Mouse (Mus musculus): Measurements from ENCODE around the gene Cul7.
A peak's percentile ranks its signal among the peaks of the same experiment; 100 is the strongest.

Gene Cul7

DNA sequence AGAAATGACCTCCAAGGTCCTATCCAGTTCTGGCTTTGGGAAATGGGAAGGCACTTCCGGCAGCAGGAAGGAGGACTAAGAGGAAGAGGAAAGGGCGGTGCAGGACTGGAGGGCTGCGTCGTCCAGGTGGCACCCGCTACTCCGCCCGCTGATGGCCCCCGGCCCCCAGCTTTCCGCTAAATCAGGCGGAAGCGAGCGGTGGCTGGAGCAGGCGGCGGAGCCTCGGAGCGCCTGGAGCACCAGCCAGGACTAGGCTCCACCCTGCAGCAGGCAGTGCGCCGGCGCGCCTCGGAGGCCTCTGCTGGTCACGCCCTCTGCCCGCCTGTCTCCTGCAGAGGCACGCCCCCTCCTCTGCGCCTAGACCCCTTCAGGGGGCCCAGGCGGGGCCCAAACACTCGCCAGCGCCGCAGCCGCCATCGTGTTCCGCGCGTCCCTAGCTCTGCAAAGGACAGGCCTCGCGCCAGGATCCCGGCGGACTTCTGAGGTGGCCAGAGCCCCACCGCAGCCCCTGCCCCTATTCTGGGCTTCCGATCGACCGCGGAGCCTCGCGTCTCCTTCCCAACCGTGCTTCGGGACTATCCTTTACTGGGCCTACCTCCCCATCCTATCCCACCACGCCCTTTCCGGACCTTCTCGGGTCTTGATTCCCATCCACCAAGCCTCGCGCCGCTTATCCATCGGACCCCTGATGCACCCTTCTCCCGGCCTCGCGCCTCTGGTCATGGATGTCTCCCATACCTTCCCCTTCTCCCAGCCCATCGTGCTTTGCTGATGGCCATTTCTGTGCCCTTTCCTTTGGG is at the start of gene Cul7:
Gene Cul7 (plus strand): TSS at position 106 of the 800 bp plus-strand sequence.
- peak; percentile 71 for DNase-seq (ENCODE audit: low read depth)

DNA sequence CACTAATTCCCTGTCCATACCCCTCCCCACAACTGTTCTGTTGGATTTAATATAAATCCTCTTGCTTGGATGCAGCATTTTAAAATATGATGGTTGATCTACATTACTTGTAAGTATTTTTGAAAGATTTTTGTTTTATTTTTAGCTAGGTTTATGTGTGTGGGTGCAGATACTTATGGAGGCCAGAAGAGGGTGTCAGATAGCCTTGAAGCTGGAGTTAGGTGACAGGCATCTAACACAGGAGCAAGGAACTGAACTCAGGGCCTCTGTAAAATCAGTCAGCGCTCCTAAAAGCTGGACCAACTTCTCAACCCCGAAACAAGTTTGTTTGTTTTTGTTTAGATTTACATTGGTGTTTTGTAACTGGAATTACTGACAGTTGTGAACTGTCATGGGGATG is 49.6 kb upstream of the Cul7 start:
- no peak for DNase-seq (ENCODE audit: low read depth)

DNA sequence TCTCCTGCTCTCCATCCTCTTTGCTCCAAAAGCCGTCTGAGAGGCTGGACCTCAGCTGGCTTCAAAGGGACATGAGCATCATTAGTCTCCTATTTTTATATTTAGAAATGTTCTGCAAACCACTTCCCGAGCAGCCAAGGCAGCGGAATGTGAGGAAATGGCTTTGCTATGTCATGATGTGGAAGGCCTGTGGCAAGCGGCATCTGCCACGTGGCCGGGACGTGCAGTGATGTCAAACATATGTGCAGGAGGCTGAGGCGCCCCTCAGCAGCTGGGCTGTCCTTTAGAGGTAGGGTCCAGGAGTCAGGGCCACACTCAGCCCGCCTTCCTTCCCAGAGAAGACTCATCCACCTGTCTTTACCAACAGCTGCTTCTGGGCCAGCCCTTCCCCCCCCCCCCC is 47.9 kb upstream of the Cul7 start:
- no peak for DNase-seq (ENCODE audit: low read depth)

DNA sequence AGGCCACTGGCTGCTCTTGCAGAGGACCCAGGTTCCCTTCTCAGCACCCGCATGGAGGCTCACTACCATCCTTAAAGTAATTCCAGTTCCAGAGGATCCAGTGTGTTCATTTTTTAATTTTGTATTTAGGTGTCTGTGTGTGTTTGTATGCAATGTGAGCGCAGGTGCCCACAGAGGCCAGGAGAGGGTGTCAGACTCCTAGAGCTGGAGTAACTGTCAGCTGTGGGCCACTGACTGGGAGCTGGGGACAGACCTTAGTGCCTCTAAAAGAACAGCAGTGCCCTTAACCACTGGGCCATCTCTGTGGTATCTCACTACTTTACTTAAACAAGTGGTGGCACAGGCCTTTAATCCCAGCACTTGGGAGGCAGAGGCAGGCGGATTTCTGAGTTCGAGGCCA is 46.9 kb upstream of the Cul7 start:
- DNase-seq (ENCODE audit: low read depth): no peak

DNA sequence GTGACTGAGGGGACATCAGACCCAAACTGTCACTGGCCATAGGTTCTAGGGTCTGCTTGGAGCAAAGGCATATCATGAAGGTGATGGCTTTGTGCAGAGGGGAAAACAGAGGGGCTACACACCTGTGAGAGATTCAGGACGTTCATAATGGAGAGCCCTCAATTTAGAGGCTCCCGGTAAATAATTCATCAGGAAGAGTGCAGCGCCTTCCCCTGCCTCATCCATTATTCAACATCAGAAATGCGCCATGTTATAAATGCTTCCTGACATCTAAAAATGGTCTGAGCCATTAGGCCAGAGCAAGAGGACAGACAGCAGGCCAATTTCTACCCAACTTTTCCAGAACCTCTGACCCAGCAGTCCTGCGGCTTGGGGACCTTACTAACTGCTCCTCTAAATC is 45.0 kb upstream of the Cul7 start:
- DNase-seq (ENCODE audit: low read depth): no peak

- no peak for DNase-seq (ENCODE audit: low read depth)
Observed at GRCm38 (mm10) chr17:46605987-46606386, 44.1 kb upstream of the Cul7 start.

GRCm38 (mm10) chr17:46609721-46610514 is 40.2 kb upstream of the Cul7 start:
- DNase-seq (ENCODE audit: low read depth): no peak

DNA sequence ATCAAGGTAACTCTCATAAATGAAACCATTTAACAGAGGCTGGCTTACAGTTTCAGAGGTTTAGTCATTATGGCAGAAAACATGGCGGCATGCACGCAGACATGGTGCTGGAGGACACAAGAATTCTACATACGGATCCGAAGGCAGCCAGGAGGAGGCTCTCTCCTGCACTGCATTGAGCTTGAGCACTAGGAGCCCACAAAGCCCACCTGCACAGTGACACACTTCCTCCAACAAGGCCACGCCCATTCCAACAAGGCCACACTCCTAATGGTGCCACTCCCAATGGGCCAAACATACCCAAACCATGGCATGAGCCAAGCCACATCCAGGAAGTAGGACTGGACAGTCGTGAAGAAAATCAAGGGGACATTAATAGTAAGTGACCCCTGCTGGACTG is 38.8 kb upstream of the Cul7 start:
- no peak for DNase-seq (ENCODE audit: low read depth)

- no peak for DNase-seq (ENCODE audit: low read depth)
Observed at GRCm38 (mm10) chr17:46612189-46612588, 37.9 kb upstream of the Cul7 start.

- no peak for DNase-seq (ENCODE audit: low read depth)
Observed at GRCm38 (mm10) chr17:46612820-46613219, 37.3 kb upstream of the Cul7 start.

DNA sequence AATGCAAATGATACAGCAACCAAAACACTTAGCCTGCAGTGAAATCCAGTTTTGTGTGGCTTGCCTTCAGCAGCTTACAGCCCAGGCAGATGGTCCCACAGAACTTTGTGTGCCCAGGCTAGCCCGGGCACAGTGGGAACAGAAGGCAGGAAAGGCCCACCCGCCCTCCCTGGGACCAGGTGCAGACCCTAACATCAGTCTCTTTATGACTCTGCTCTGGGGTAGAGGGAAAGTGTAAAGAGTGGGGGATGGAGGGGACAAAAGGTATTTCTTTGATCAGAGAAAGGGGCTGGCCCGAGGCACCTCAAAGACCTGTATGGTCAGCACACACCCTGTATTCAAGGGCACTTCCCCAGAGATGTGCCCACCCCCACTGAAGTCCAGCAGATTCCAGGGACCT is 36.9 kb upstream of the Cul7 start:
- no peak for DNase-seq (ENCODE audit: low read depth)

DNA sequence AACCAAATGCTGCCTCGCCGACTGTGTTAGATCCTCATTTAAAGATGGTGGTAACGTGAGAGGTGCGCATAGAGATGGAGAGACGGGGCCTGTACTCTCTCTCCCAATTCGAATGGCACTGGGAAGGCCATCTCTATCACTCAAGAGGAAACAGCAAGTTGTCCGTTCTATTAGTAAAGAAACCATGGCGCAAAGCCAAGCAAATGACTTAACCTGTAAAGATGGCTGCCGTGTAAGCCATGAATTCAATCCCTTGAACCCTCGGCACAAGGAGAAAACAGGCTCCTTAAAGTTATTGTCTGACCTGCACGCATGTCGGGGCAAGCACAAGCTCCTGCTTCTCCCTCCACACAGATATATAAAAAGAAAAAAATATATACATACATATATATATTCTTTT is 32.3 kb upstream of the Cul7 start:
- no peak for DNase-seq (ENCODE audit: low read depth)

GRCm38 (mm10) chr17:46618394-46618768 is 31.8 kb upstream of the Cul7 start:
- DNase-seq (ENCODE audit: low read depth): no peak

GRCm38 (mm10) chr17:46618769-46619682 is 31.1 kb upstream of the Cul7 start:
- no peak for DNase-seq (ENCODE audit: low read depth)

GRCm38 (mm10) chr17:46619683-46620357 is 30.3 kb upstream of the Cul7 start:
- DNase-seq (ENCODE audit: low read depth): no peak

- DNase-seq (ENCODE audit: low read depth): no peak
Observed at GRCm38 (mm10) chr17:46621324-46621723, 28.8 kb upstream of the Cul7 start.

- DNase-seq (ENCODE audit: low read depth): peak; percentile 42
Observed at GRCm38 (mm10) chr17:46622269-46622668, 27.9 kb upstream of the Cul7 start.

GRCm38 (mm10) chr17:46623819-46624557 is 26.1 kb upstream of the Cul7 start:
- peak; percentile 45 for DNase-seq (ENCODE audit: low read depth)

DNA sequence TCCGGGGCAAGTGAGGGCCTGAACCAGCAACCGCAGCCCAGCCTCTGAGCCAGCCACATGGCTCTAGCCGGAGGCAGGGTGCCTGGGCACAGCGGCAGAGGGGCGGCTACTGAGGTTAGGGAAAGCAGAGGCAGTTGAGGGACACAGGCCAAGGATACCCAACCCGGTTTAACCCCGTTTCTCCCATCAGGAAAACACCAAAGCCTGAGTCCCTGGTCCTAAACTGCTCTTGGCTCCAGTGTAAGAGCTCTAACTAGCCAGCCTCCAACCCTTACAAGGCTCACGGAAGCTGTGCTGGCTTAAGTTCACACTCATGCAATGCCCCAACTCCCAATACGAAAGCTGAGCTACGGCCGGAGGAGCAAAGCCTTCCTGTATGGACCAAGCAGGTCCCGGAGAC is 25.5 kb upstream of the Cul7 start:
- DNase-seq (ENCODE audit: low read depth): no peak

GRCm38 (mm10) chr17:46627409-46627808 is 22.7 kb upstream of the Cul7 start:
- no peak for DNase-seq (ENCODE audit: low read depth)

DNA sequence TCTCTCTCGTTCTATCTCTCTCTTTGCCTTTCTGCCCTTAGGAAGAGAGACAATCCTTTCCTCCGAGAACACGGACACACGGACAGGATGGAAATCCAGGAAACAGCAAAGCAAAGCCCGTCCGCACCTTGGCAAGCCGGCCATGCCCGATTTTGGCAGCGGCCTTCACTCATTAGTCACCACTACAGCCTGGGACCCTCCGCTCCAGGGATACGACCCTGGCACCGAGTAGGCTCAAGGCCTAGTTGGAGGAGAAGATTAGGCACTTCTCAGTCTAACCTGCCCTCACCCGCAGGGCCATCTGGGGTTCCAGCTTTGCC is 21.7 kb upstream of the Cul7 start:
- DNase-seq (ENCODE audit: low read depth): no peak
